Mouse (Mus musculus) frontal cortex, adult 2 months (tissue): ENCODE measurements around the gene Sgtb. TPM values are rescaled to one million over a fixed set of nuclear protein-coding genes. Genes with fewer than 3 reads are reported as not detected.

Source experiments
- DNase-seq, 2 experiments: peaks; one replicate each; pipeline ENCODE4 v3.0.0; 2022; ENCODE audit warnings: low spot score in 1 of 2; ENCODE audit errors: extremely low spot score in 1 of 2
- polyA plus RNA-seq: library from polyadenylated mRNA; depleted of rRNA; stranded (reverse); fragments of >200 nt; gene quantifications from 2 replicates; pipeline ENCODE4 v1.2.3, GENCODE M21; 2012; rRNA removed

Gene Sgtb
- polyA plus RNA-seq, 1 experiment, result 69.9 TPM

GRCm38 (mm10) chr13:104177796-104178649 lies 68.5 kb downstream of the Sgtb start, which contains the start of gene Trappc13:
TSS of gene Trappc13 (minus strand) at chr13:104178469.
- peak in 1 of 2 experiments; percentile 90 for DNase-seq

DNA sequence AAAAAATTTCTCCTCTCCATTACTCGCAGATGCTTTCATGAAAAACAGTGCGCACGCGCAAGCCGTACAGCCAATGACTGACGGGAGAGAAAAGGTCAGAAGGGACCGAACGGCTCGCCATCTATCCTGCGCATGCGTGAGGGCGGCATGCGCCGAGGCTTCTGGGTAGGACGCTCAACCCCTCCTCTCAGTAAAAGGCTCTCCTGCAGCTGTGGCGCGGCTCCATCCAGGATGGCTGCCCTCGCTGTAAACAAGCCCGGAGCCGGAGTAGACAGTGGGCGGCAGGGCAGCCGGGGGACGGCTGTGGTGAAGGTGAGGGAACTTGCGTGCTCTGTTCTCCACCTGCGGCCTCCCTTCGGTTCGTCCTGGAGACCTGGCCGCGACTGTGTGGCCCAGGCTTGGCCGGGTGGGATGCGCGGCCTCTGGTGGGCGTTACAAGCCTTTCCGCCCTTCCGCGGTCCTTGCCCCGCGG lies 69.1 kb downstream of the Sgtb start, which contains the start of gene Trim23:
TSS of gene Trim23 (plus strand) at position 148 of the 472 bp plus-strand sequence.
- DNase-seq, result peak; percentile 97 to 98

- no peak for DNase-seq
Observed at GRCm38 (mm10) chr13:104179176-104179888, 69.8 kb downstream of the Sgtb start.

DNA sequence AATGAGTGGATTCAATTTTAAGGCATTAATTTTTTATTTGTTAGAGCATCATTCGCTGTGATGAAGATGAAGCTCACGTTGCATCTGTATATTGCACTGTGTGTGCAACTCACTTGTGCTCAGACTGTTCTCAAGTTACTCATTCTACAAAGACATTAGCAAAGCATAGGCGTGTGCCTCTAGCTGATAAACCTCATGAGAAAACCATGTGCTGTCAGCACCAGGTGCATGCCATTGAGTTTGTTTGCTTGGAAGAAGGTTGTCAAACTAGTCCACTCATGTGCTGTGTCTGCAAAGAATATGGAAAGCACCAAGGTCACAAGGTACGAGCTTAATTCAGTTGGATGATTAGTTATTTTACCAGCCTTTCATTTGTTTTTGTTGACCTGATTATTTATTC lies 77.8 kb downstream of the Sgtb start:
- DNase-seq, result no peak

Other genes starting within 250 kb of the Sgtb start
- 26.8 and 29.4 TPM in 2 replicates for gene Erbin, start 189.2 kb upstream of the Sgtb start, polyA plus RNA-seq
- 14.6 and 19.0 TPM in 2 replicates for gene Nln, start 127 bp upstream of the Sgtb start, polyA plus RNA-seq
- 26.2 and 29.9 TPM in 2 replicates for gene Trappc13, start 68.7 kb downstream of the Sgtb start, polyA plus RNA-seq
- gene Trim23, start 69.1 kb downstream of the Sgtb start, polyA plus RNA-seq, result 32.1 and 37.8 TPM in 2 replicates
- gene Cenpk, start 118.9 kb downstream of the Sgtb start, polyA plus RNA-seq, result 1.5 and 2.1 TPM in 2 replicates
- 8.5 and 9.8 TPM in 2 replicates for gene Ppwd1, start 119.1 kb downstream of the Sgtb start, polyA plus RNA-seq
- gene Adamts6, start 178.1 kb downstream of the Sgtb start, polyA plus RNA-seq, result 3.0 and 4.2 TPM in 2 replicates